Mouse (Mus musculus) limb, embryonic 15.5 days (tissue): ENCODE data around the gene Adgrv1. TPM values are rescaled to one million over a fixed set of nuclear protein-coding genes. Genes with fewer than 3 reads are reported as not detected.

Experiments
- ATAC-seq: fragments of 200-750 bp; cut with Nextera tagmentation; 2 replicates; pipeline ENCODE4 v1.8.0; 2017; ENCODE audit warnings: low read depth, moderate TSS enrichment; ENCODE audit not compliant: insufficient number of reproducible peaks, low FRiP score, low TSS enrichment
- H3K27ac ChIP-seq: fragments of 300-500 bp; sonication (generic); 2 replicates; pipeline ENCODE4 v1.5.1; 2015; ENCODE audit warnings: moderate library complexity, mild to moderate bottlenecking, inconsistent platforms
- H3K27me3 ChIP-seq: fragments of 300-500 bp; sonication (generic); 2 replicates; pipeline ENCODE4 v1.6.1; 2015; ENCODE audit warnings: inconsistent platforms
- H3K36me3 ChIP-seq: fragments of 300-500 bp; sonication (generic); 2 replicates; pipeline ENCODE4 v1.6.1; 2015; ENCODE audit warnings: inconsistent platforms
- H3K4me1 ChIP-seq: fragments of 300-500 bp; sonication (generic); 2 replicates; pipeline ENCODE4 v1.6.1; 2015; ENCODE audit warnings: inconsistent platforms
- H3K4me2 ChIP-seq: fragments of 300-500 bp; sonication (generic); 2 replicates; pipeline ENCODE4 v1.6.1; 2015; ENCODE audit warnings: mild to moderate bottlenecking, inconsistent platforms
- H3K4me3 ChIP-seq: fragments of 300-500 bp; sonication (generic); 2 replicates; pipeline ENCODE4 v1.5.1; 2015; ENCODE audit warnings: mild to moderate bottlenecking, inconsistent platforms
- H3K9ac ChIP-seq: fragments of 300-500 bp; sonication (generic); 2 replicates; pipeline ENCODE4 v1.6.1; 2015; ENCODE audit warnings: inconsistent platforms
- H3K9me3 ChIP-seq: fragments of 300-500 bp; sonication (generic); 2 replicates; pipeline ENCODE4 v1.6.1; 2016; ENCODE audit warnings: inconsistent platforms
- WGBS: fragments of 180-500 bp; shearing (Covaris S2); methylation state at CpG from one replicate; pipeline ENCODE4 v1.1.7; 2015; 5-methylcytosine and 5-hydroxymethylcytosine counted together
- polyA plus RNA-seq: library from polyadenylated mRNA; unstranded; fragments of >200 nt; fragmentation: Nextera tagmentation; extraction: Ambion mirVana; gene quantifications from 2 replicates; pipeline ENCODE4 v1.2.1, GENCODE M21; 2015

The Adgrv1 gene
- polyA plus RNA-seq, 1 experiment from 2014 or later = 0.58 TPM

GRCm38 (mm10) chr13:81354587-81354986, 278.4 kb downstream of the Adgrv1 start:
- 89% methylated on average over 5 of the region's 5 CpGs for WGBS
- no peaks in the 10 kb centered on the region for H3K9me3 ChIP-seq

DNA sequence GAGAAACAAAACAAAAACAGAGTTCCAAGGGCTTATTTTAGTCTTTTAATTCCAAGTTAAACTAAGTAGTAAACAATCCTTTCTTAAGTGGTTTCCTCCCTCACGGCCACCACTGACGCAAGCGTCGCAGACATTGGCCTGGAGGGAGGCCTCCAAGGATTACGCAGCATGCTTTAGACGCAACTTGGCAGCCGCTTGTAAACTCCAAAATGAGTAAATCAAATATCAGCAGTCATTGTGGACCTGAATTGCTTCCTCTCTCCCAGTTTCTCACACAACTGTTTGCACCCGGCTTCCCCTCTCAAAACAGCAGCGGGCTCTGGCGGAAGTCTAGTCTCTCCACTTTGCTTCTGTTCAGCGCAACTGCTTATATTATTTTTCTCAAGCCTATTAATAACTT, 280.7 kb downstream of the Adgrv1 start:
- ATAC-seq = no peak
- H3K4me2 ChIP-seq = no peak overlapping the region
- H3K9me3 ChIP-seq = no peaks in the 10 kb centered on the region
- H3K4me3 ChIP-seq = no peak overlapping the region
- H3K36me3 ChIP-seq = no peaks in the 10 kb centered on the region
- WGBS = 46% methylated on average over 11 of the region's 11 CpGs
- H3K27me3 ChIP-seq = no peaks in the 10 kb centered on the region
- H3K4me1 ChIP-seq = no peaks in the 10 kb centered on the region
- no peak overlapping the region for H3K9ac ChIP-seq
- no peak overlapping the region for H3K27ac ChIP-seq

More at GRCm38 (mm10) chr13:81354587-81354986, 278.4 kb downstream of the Adgrv1 start:
- Histone ChIP-seq H3K9ac (no peak overlapping the region), H3K4me1 (no peaks in the 10 kb centered on the region), H3K36me3 (no peaks in the 10 kb centered on the region), H3K27ac (no peak overlapping the region), H3K4me2 (no peak overlapping the region), H3K4me3 (no peak overlapping the region), H3K27me3 (no peaks in the 10 kb centered on the region)
- ATAC-seq = no peak

DNA sequence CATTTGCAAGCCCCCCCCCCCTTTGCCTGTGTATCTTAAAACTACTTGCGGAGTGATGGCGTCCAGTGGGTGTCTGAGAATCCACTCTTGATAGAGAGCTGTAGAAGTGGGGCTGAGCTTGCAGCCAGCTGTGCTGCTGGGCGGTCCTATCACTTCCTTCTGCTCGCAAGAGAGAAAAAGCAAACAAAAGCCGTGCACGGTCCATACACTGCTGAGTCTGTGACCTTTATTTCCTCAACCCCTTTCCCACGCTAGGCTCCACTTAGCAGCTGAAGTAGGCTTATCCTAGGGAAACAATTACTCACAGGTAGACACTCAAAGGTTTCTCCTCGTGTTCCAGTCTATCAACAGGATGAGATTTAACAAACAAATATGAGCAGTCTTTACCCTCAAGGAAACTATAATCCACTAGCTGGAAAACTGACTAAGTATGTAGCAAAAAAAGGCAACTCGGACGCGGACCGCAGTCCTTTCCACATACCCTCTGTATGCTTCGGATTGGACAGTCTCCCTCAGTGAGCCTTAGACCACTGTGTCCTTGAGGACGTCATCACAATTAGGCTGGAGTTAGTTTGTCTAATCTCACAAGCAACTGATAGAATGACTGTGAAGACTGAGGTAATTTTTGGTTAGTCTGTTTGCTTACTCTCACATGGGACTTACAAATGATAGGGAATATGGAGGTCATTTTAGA, 281.3 kb downstream of the Adgrv1 start:
- Histone ChIP-seq H3K9me3 (no peaks in the 10 kb centered on the region), H3K9ac (no peak overlapping the region), H3K36me3 (no peaks in the 10 kb centered on the region), H3K27me3 (no peaks in the 10 kb centered on the region), H3K4me2 (no peak overlapping the region), H3K4me1 (no peaks in the 10 kb centered on the region), H3K4me3 (no peak overlapping the region), H3K27ac (0 out of 2 replicates have a peak overlapping the region, but pooled peaks have one; percentile 8)
- WGBS = 67% methylated on average over 14 of the region's 14 CpGs
- ATAC-seq = no peak

DNA sequence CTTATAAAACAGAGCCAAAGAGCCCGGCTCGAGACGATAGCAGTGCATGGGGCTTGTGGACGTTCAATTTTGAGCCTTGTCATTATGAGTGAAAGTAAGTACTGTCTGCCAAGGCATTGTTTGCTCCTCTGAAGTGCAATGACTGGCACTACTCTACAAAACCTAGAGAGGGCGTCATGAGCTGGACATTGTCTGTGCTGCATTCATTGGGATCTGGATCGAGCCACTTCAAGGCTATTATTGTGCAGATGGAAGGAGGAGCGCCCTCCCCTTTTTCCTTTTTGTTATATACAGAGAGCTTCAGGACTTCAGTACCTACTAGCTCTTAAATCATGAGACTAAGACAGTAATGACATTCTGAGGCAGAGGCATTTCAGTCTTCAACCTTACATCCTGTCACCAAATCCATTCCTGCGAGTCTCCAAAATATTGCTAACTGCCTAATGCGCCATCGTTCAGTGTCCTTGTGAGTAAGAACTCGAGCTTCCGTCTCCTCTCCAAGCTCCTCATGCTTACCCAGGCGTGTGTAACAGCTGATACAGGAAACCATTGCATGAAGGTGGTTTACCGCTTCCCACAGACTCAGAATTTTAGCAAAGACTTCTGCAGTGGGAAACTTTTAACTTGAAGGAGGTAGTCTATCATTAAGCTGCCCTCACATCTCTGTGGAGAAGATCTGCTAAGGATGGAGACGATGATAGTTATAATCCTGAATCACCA, 285.5 kb downstream of the Adgrv1 start:
- Histone ChIP-seq H3K9me3 (no peaks in the 10 kb centered on the region), H3K36me3 (no peaks in the 10 kb centered on the region), H3K27ac (no peak overlapping the region), H3K4me2 (no peak overlapping the region), H3K27me3 (no peaks in the 10 kb centered on the region), H3K9ac (no peak overlapping the region), H3K4me1 (no peaks in the 10 kb centered on the region), H3K4me3 (no peak overlapping the region)
- ATAC-seq = no peak
- WGBS = 83% methylated on average over 15 of the region's 15 CpGs

GRCm38 (mm10) chr13:81342987-81343596, 289.9 kb downstream of the Adgrv1 start:
- no peak for ATAC-seq
- no peak overlapping the region for H3K27ac ChIP-seq
- H3K9me3 ChIP-seq = no peaks in the 10 kb centered on the region
- H3K4me1 ChIP-seq = no peaks in the 10 kb centered on the region
- no peak overlapping the region for H3K4me2 ChIP-seq
- H3K4me3 ChIP-seq = no peak overlapping the region
- no peaks in the 10 kb centered on the region for H3K27me3 ChIP-seq
- no peaks in the 10 kb centered on the region for H3K36me3 ChIP-seq
- WGBS = 64% methylated on average over 2 of the region's 2 CpGs
- no peak overlapping the region for H3K9ac ChIP-seq

DNA sequence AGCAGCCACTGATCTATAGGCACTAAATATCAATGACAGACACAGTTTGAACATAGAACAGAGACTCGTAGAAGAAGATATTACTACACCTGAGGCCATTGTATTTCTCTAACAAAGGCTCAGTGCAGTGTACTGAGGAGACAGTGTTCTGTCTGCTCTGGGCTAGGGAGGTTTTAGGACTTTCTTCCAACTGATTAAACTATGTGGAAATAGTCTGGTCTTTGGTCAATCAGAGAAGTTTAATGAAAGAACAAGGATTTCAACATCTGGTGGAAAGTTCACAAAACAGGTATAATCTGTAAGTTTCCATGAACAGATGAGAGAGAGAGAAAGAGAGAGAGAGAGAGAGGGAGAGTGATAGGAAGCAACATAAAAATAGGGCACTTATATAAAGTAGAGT, 297.7 kb downstream of the Adgrv1 start:
- H3K4me1 ChIP-seq = no peaks in the 10 kb centered on the region
- no peak overlapping the region for H3K27ac ChIP-seq
- H3K27me3 ChIP-seq = no peaks in the 10 kb centered on the region
- H3K9ac ChIP-seq = no peak overlapping the region
- WGBS = 71% methylated on average over 1 of the region's 1 CpGs
- no peaks in the 10 kb centered on the region for H3K36me3 ChIP-seq
- no peaks in the 10 kb centered on the region for H3K9me3 ChIP-seq
- no peak overlapping the region for H3K4me2 ChIP-seq
- H3K4me3 ChIP-seq = no peak overlapping the region
- no peak for ATAC-seq

DNA sequence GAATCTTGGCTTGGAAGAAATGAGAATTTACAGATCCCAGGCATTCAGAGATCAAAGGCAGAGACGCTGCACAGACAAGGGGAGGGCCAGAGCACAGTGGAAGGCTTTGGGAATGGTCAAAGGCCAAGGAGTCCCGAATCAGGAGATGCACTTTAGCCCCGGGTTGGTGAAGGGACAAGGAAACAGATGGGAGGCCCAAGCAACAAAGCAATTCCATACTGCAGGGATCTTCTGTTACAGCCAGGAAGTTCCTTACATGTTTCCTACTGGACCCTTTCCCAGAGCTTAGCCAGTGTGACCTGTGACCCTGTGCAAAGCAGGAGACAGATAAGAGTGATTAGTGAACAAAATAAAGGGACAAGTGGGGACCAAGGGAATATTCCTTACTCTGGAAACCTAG, 300.9 kb downstream of the Adgrv1 start:
- H3K9me3 ChIP-seq = no peaks in the 10 kb centered on the region
- H3K9ac ChIP-seq = no peak overlapping the region
- WGBS = 12% methylated on average over 3 of the region's 3 CpGs
- H3K36me3 ChIP-seq = no peaks in the 10 kb centered on the region
- no peaks in the 10 kb centered on the region for H3K4me1 ChIP-seq
- H3K27me3 ChIP-seq = no peaks in the 10 kb centered on the region
- no peak overlapping the region for H3K4me3 ChIP-seq
- no peak for ATAC-seq
- H3K4me2 ChIP-seq = no peak overlapping the region
- no peak overlapping the region for H3K27ac ChIP-seq

GRCm38 (mm10) chr13:81329762-81330161, 303.2 kb downstream of the Adgrv1 start:
- no peak for ATAC-seq
- 82% methylated on average over 5 of the region's 5 CpGs for WGBS
- no peaks in the 10 kb centered on the region for H3K27me3 ChIP-seq
- no peak overlapping the region for H3K4me3 ChIP-seq
- H3K36me3 ChIP-seq = no peaks in the 10 kb centered on the region
- H3K9me3 ChIP-seq = no peaks in the 10 kb centered on the region
- no peak overlapping the region for H3K9ac ChIP-seq
- no peaks in the 10 kb centered on the region for H3K4me1 ChIP-seq
- H3K4me2 ChIP-seq = no peak overlapping the region
- H3K27ac ChIP-seq = no peak overlapping the region

DNA sequence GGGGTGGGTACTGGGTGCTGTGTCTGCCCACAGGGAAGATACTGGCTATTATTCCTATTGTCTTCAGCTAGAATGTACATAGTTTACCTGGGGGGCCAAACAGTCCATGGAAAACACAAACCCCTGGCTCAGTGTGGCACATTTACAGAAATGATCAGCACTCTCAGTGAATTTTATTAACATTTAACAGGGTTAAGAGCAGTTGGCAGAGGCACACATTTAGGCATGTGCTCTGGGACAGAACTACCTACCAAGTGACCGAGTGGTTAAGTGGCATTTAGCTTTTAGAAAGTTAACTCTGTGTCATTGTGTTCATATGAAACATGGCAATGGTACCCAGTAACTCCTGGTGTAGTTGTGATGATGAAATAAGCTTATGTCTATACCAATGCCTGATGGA, 304.8 kb downstream of the Adgrv1 start:
- Histone ChIP-seq H3K4me1 (no peaks in the 10 kb centered on the region), H3K36me3 (no peaks in the 10 kb centered on the region), H3K4me2 (no peak overlapping the region), H3K27ac (no peak overlapping the region), H3K9me3 (no peaks in the 10 kb centered on the region), H3K4me3 (no peak overlapping the region), H3K9ac (no peak overlapping the region), H3K27me3 (no peaks in the 10 kb centered on the region)
- WGBS = 76% methylated on average over 1 of the region's 1 CpGs
- no peak for ATAC-seq

DNA sequence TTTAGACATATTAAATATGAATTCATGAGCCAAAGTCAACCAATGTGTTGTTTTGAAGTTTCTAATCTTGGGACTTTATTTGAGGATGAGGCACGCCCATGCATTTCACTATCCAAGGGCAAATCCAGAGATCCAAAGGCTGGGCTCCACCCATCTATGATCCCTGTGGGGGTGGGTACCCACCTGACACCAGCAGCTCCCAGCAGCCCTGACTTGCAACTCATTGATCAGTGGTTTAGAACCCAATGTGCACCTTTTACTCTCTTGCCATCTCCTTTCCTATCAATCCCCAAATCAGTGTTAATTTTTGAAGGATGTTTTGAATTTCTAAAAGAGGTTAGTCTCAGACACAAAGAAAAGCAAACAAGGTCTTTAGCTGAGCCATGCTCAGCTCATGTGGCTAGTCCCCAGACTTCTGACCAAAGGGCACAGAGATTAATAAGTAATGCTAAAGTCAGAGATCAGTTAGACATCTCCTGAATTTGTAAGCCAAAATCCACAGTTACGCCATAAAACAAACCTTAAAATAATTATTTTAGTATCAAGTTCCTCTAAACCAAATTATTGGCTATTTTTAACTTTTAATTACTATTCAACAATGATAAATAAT, 307.2 kb downstream of the Adgrv1 start:
- Histone ChIP-seq H3K4me2 (no peak overlapping the region), H3K4me1 (no peaks in the 10 kb centered on the region), H3K9me3 (no peaks in the 10 kb centered on the region), H3K27me3 (no peaks in the 10 kb centered on the region), H3K27ac (no peak overlapping the region), H3K9ac (no peak overlapping the region), H3K36me3 (no peaks in the 10 kb centered on the region), H3K4me3 (no peak overlapping the region)
- WGBS = 76% methylated on average over 2 of the region's 2 CpGs
- ATAC-seq = no peak

DNA sequence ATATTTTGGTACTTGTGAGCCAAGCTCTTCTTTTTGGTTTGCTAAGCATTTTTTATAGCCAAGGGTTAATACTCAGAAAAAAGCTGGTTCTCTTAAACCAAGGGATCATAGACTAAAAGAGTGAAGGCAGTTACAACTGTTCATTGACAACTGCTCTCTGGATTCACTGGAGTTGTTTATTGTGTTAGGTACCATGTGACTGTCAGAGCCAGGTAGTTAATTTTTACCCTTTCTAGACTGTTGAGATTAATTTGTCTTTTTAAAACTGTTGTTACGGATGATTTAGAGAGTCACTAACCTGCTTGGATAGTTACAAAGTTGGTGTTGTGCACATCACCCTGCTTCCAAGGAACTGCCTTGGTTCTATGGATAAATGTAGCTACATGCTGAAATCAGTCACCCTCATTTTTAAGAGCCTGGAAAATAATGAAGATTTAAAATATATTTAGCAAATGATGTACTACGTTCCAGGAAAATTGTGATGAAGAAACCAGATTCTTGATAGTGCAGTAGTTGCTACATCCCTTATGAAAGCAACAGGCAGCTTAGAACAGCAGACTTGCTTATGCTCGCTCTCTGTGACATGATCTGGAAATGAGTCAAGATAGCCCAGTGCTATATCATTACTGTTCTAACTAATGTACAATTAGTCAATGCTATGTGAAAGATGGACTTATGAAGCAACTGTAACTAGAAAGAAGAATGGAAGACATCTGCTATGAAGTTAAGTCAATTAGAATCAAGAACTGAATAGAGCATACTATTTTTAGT, 309.2 kb downstream of the Adgrv1 start:
- ATAC-seq = no peak
- H3K4me1 ChIP-seq = no peaks in the 10 kb centered on the region
- H3K27me3 ChIP-seq = no peaks in the 10 kb centered on the region
- H3K4me3 ChIP-seq = no peak overlapping the region
- no peak overlapping the region for H3K4me2 ChIP-seq
- H3K9me3 ChIP-seq = no peaks in the 10 kb centered on the region
- H3K9ac ChIP-seq = no peak overlapping the region
- WGBS = 81% methylated on average over 3 of the region's 3 CpGs
- H3K27ac ChIP-seq = no peak overlapping the region
- H3K36me3 ChIP-seq = no peaks in the 10 kb centered on the region
